Mouse (Mus musculus) cerebellum, adult 9-10 months (tissue): ENCODE data around the gene Celf5.
"Not testable (repeated sequence)": the region's sequence is repeated elsewhere in the genome, so short reads cannot be mapped to it uniquely, and the experiment has no call there.

Source experiments
- DNase-seq: peaks from one replicate; pipeline ENCODE4 v3.0.0; 2022

Gene Celf5

GRCm38 (mm10) chr10:81451365-81451745 is 31.2 kb downstream of the Celf5 start:
- DNase-seq = no peak

GRCm38 (mm10) chr10:81450641-81451364 is 31.7 kb downstream of the Celf5 start:
- no peak for DNase-seq

- peak; percentile 91 for DNase-seq
These were observed 32.4 kb downstream of the Celf5 start for GRCm38 (mm10) chr10:81450140-81450539.

- not testable (repeated sequence) for DNase-seq
These were observed 37.0 kb downstream of the Celf5 start for GRCm38 (mm10) chr10:81445516-81445915.

GRCm38 (mm10) chr10:81441019-81441418 is 41.5 kb downstream of the Celf5 start:
- peak; percentile 54 for DNase-seq

- DNase-seq = peak; percentile 90
These were observed 47.1 kb downstream of the Celf5 start for GRCm38 (mm10) chr10:81435436-81435835.

GRCm38 (mm10) chr10:81434361-81435263 is 47.9 kb downstream of the Celf5 start:
- peak; percentile 62 for DNase-seq

- DNase-seq = peak; percentile 74
These were observed 48.8 kb downstream of the Celf5 start for GRCm38 (mm10) chr10:81433541-81434289.

GRCm38 (mm10) chr10:81432868-81433262 is 49.6 kb downstream of the Celf5 start:
- peak; percentile 98 for DNase-seq

GRCm38 (mm10) chr10:81432169-81432867 is 50.2 kb downstream of the Celf5 start:
- DNase-seq = no peak

- peak; percentile 83 for DNase-seq
These were observed 50.9 kb downstream of the Celf5 start for GRCm38 (mm10) chr10:81431526-81432168.

- DNase-seq = peak; percentile 89
These were observed 51.5 kb downstream of the Celf5 start for GRCm38 (mm10) chr10:81430831-81431525.

GRCm38 (mm10) chr10:81430141-81430830 is 52.2 kb downstream of the Celf5 start:
- DNase-seq = peak; percentile 86

- peak; percentile 86 for DNase-seq
These were observed 52.9 kb downstream of the Celf5 start for GRCm38 (mm10) chr10:81429605-81430061.

GRCm38 (mm10) chr10:81429092-81429491 is 53.4 kb downstream of the Celf5 start:
- DNase-seq = peak; percentile 68

GRCm38 (mm10) chr10:81428507-81428870 is 54.0 kb downstream of the Celf5 start:
- no peak for DNase-seq

GRCm38 (mm10) chr10:81427804-81428506 is 54.6 kb downstream of the Celf5 start:
- DNase-seq = peak; percentile 84

- DNase-seq = peak; percentile 61
These were observed 55.2 kb downstream of the Celf5 start for GRCm38 (mm10) chr10:81427327-81427726.

GRCm38 (mm10) chr10:81426897-81427296 is 55.6 kb downstream of the Celf5 start:
- peak; percentile 77 for DNase-seq
